Mouse (Mus musculus) hindbrain, postnatal 0 days (tissue): ENCODE measurements around the gene Olfr6. TPM values are rescaled to one million over a fixed set of nuclear protein-coding genes. Genes with fewer than 3 reads are reported as not detected.
"Not testable (repeated sequence)": the region's sequence is repeated elsewhere in the genome, so short reads cannot be mapped to it uniquely, and the experiment has no call there.

Experiments
- ATAC-seq: fragments of 200-750 bp; cut with Nextera tagmentation; 2 replicates; pipeline ENCODE4 v1.8.0; 2017; ENCODE audit warnings: mild to moderate bottlenecking, moderate TSS enrichment, moderate library complexity
- DNase-seq: peaks from one replicate; pipeline ENCODE4 v3.0.0-alpha.2; 2015; ENCODE audit warnings: low spot score
- H3K27ac ChIP-seq: fragments of 300-500 bp; sonication (generic); 2 replicates; pipeline ENCODE4 v1.5.1; 2014; ENCODE audit warnings: mild to moderate bottlenecking
- H3K27me3 ChIP-seq: fragments of 300-500 bp; sonication (generic); 2 replicates; pipeline ENCODE4 v1.6.1; 2014; ENCODE audit warnings: low read length, mixed read lengths; ENCODE audit not compliant: insufficient read depth
- H3K36me3 ChIP-seq: fragments of 300-500 bp; sonication (generic); 2 replicates; pipeline ENCODE4 v1.6.1; 2014; ENCODE audit warnings: low read length, mixed read lengths; ENCODE audit not compliant: insufficient read depth
- H3K4me1 ChIP-seq: fragments of 300-500 bp; sonication (generic); 2 replicates; pipeline ENCODE4 v1.6.1; 2014; ENCODE audit warnings: antibody characterized with exemption, low read length, mixed read lengths; ENCODE audit not compliant: insufficient read depth
- H3K4me2 ChIP-seq: fragments of 300-500 bp; sonication (generic); 2 replicates; pipeline ENCODE4 v1.6.1; 2014; ENCODE audit warnings: low read depth, mild to moderate bottlenecking, low read length, moderate library complexity, mixed read lengths
- H3K4me3 ChIP-seq: fragments of 300-500 bp; sonication (generic); 2 replicates; pipeline ENCODE4 v1.5.1; 2014; ENCODE audit warnings: low read length
- H3K9ac ChIP-seq: fragments of 300-500 bp; sonication (generic); replicated peaks from 2 replicates; pipeline ENCODE4 v1.6.1; 2014; ENCODE audit warnings: mild to moderate bottlenecking, low read length, moderate library complexity, mixed read lengths
- H3K9me3 ChIP-seq: fragments of 300-500 bp; sonication (generic); 2 replicates; pipeline ENCODE4 v1.6.1; 2016; ENCODE audit warnings: low read length, mixed read lengths
- CTCF ChIP-seq: IDR thresholded peaks from 2 replicates; pipeline ENCODE4 v1.5.1; 2016; ENCODE audit warnings: antibody characterized with exemption, control low read depth, low read depth
- WGBS: fragments of 180-500 bp; shearing (Covaris S2); extraction: QIAGEN DNeasy Blood & Tissue Kit; methylation state at CpG from one replicate; pipeline ENCODE4 v1.1.7; 2014; 5-methylcytosine and 5-hydroxymethylcytosine counted together
- polyA plus RNA-seq: library from polyadenylated mRNA; unstranded; fragments of >200 nt; fragmentation: Nextera tagmentation; extraction: Ambion mirVana; gene quantifications from 2 replicates; pipeline ENCODE4 v1.2.1, GENCODE M21; 2015
- total RNA-seq: library from RNA; depleted of rRNA; stranded (reverse); fragments of >200 nt; gene quantifications from 2 replicates; pipeline ENCODE4 v1.2.3, GENCODE M21; 2014; rRNA removed

Olfr6 gene
- total and polyA plus RNA-seq, 2 experiments from 2014 or later: not detected

DNA sequence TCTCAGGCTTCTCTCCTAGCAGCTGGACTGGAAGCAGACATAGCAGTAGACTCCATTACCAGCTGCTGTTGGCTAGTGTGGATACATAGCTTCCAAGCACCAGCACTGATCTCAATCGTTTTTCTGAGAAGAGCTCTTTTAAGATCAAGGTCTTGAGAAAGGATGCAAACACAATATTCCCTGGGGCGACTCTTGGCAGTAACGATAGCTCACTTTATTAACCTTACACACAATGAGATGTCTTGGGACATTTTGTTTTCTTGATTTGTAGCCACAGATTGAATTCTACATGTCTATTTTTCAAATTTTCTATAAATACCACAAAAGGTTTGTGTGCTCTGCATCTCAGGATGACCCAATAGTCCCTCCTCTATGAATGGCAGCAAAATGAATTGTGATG lies 15.5 kb downstream of the Olfr6 start, which contains the start of gene Olfr710:
TSS of gene Olfr710 (minus strand) at position 101 of the 400 bp plus-strand sequence.
- H3K4me1 ChIP-seq: no peaks in the 10 kb centered on the region
- no peak within 1 kb of the TSS for H3K9ac ChIP-seq
- no peaks in the 10 kb centered on the region for H3K27me3 ChIP-seq
- WGBS: 73% methylated on average over 3 of the region's 3 CpGs
- no peaks in the 10 kb centered on the region for H3K9me3 ChIP-seq
- no peak within 1 kb of the TSS for H3K27ac ChIP-seq
- DNase-seq: no peak
- ATAC-seq: no peak
- TF ChIP-seq CTCF: no peak
- no peaks in the 10 kb centered on the region for H3K36me3 ChIP-seq
- no peak within 1 kb of the TSS for H3K4me3 ChIP-seq
- H3K4me2 ChIP-seq: no peak within 1 kb of the TSS

DNA sequence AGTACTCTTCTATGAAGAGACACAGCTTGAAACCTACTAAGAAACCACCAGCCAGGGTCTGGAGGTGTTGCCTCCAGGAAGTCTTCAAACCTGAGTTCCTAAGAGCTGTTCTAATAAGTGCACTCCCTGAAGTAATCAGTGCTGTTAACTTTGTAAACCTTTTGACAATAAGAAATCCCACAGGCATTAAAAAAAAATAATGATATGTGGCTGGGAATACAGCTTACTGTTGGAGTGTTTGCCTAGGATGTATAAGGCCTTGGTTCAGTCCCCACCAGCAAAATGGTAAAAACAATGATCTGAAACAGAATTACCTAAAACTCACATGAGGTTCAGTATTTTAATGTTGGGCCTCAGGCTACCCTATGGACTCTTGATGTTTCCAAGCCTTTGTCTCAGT lies 31.6 kb downstream of the Olfr6 start, which contains the start of gene Olfr709-ps1:
TSS of gene Olfr709-ps1 (minus strand) at position 101 of the 400 bp plus-strand sequence.
- ATAC-seq: no peak
- no peak within 1 kb of the TSS for H3K4me2 ChIP-seq
- no peaks in the 10 kb centered on the region for H3K27me3 ChIP-seq
- no peak within 1 kb of the TSS for H3K9ac ChIP-seq
- no peak for TF ChIP-seq CTCF
- DNase-seq: no peak
- H3K4me3 ChIP-seq: no peak within 1 kb of the TSS
- no peaks in the 10 kb centered on the region for H3K9me3 ChIP-seq
- no peak within 1 kb of the TSS for H3K27ac ChIP-seq
- no peaks in the 10 kb centered on the region for H3K36me3 ChIP-seq
- no peaks in the 10 kb centered on the region for H3K4me1 ChIP-seq

DNA sequence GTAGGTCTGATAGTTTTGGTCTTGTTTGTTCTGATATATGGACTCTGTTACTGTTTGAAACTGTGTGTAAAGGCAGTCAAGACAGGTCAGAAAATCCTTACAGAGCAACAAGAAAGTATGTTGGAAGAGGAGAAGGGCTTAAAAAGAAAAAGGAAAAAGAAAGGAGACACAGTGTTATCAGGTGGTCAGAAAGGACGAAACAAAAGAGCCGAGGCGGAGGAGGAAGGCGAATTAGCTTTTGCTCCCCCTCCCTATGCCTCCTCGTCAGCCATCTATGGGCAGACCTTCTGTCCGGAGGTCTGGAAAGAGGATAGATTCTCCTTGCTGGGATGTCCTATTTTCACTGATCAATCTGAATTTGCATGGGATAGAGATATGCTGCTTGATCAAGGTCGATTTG lies 42.8 kb downstream of the Olfr6 start:
- ATAC-seq, H3K27ac ChIP-seq, H3K4me3 ChIP-seq, H3K36me3 ChIP-seq, H3K4me1 ChIP-seq, H3K4me2 ChIP-seq, H3K9me3 ChIP-seq, H3K9ac ChIP-seq, DNase-seq, H3K27me3 ChIP-seq: not testable (repeated sequence)
- WGBS: 85% methylated on average over 5 of the region's 7 CpGs

DNA sequence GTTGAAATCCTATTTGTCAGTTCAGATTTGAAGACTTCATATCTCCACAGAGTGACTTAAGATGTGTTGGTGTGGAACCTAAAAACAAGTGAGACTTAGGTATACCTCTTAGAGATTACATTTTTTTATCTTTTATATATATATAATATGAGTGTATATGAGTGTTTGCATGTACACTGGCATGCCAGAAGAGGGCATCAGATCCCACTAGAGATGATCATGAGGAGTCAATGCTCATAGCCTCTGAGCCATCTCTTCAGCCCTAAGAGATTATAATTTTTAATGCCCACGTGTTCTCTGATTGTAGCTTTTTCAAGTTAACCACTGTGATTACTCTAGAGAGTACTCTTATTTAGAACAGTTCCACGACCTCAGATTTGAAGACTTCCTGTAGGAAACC lies 56.1 kb downstream of the Olfr6 start, which contains the start of gene Olfr1532-ps1:
TSS of gene Olfr1532-ps1 (plus strand) at position 326 of the 400 bp plus-strand sequence.
- no peak for DNase-seq
- ATAC-seq: no peak
- Histone ChIP-seq H3K4me3 (no peak within 1 kb of the TSS), H3K4me1 (no peaks in the 10 kb centered on the region), H3K27me3 (no peaks in the 10 kb centered on the region), H3K36me3 (no peaks in the 10 kb centered on the region), H3K27ac (no peak within 1 kb of the TSS), H3K9ac (no peak within 1 kb of the TSS), H3K4me2 (no peak within 1 kb of the TSS), H3K9me3 (no peaks in the 10 kb centered on the region)
- TF ChIP-seq CTCF: no peak
- WGBS: 53% methylated on average over 2 of the region's 2 CpGs

Other genes starting within 250 kb of the Olfr6 start
- not detected in 2 replicates for gene Olfr695, start 247.5 kb downstream of the Olfr6 start, total RNA-seq
- gene Olfr695, start 247.5 kb downstream of the Olfr6 start, polyA plus RNA-seq: not detected in 2 replicates
- not detected in 2 replicates for gene Olfr697, start 221.5 kb downstream of the Olfr6 start, total RNA-seq
- not detected in 2 replicates for gene Olfr697, start 221.5 kb downstream of the Olfr6 start, polyA plus RNA-seq
- not detected in 2 replicates for gene Olfr698, start 208.5 kb downstream of the Olfr6 start, total RNA-seq
- gene Olfr698, start 208.5 kb downstream of the Olfr6 start, polyA plus RNA-seq: not detected in 2 replicates
- not detected in 2 replicates for gene Olfr699, start 170.7 kb downstream of the Olfr6 start, total RNA-seq
- gene Olfr699, start 170.7 kb downstream of the Olfr6 start, polyA plus RNA-seq: not detected in 2 replicates
- gene Olfr700, start 155.1 kb downstream of the Olfr6 start, total RNA-seq: not detected in 2 replicates
- gene Olfr700, start 155.1 kb downstream of the Olfr6 start, polyA plus RNA-seq: not detected in 2 replicates
- gene Olfr701, start 149.8 kb downstream of the Olfr6 start, total RNA-seq: not detected in 2 replicates
- gene Olfr701, start 149.8 kb downstream of the Olfr6 start, polyA plus RNA-seq: not detected in 2 replicates
- not detected in 2 replicates for gene Olfr702, start 130.0 kb downstream of the Olfr6 start, total RNA-seq
- not detected in 2 replicates for gene Olfr702, start 130.0 kb downstream of the Olfr6 start, polyA plus RNA-seq
- not detected in 2 replicates for gene Olfr703, start 120.6 kb downstream of the Olfr6 start, total RNA-seq
- gene Olfr703, start 120.6 kb downstream of the Olfr6 start, polyA plus RNA-seq: not detected in 2 replicates
- not detected in 2 replicates for gene Olfr704, start 100.8 kb downstream of the Olfr6 start, total RNA-seq
- not detected in 2 replicates for gene Olfr704, start 100.8 kb downstream of the Olfr6 start, polyA plus RNA-seq
- not detected in 2 replicates for gene Olfr705, start 87.0 kb downstream of the Olfr6 start, total RNA-seq
- gene Olfr705, start 87.0 kb downstream of the Olfr6 start, polyA plus RNA-seq: not detected in 2 replicates
- gene Olfr706, start 75.8 kb downstream of the Olfr6 start, total RNA-seq: not detected in 2 replicates
- gene Olfr706, start 75.8 kb downstream of the Olfr6 start, polyA plus RNA-seq: not detected in 2 replicates
- not detected in 2 replicates for gene Olfr707, start 62.7 kb downstream of the Olfr6 start, total RNA-seq
- not detected in 2 replicates for gene Olfr707, start 62.7 kb downstream of the Olfr6 start, polyA plus RNA-seq
- not detected in 2 replicates for gene Olfr1532-ps1, start 55.9 kb downstream of the Olfr6 start, total RNA-seq
- not detected in 2 replicates for gene Olfr1532-ps1, start 55.9 kb downstream of the Olfr6 start, polyA plus RNA-seq
- not detected in 2 replicates for gene Olfr709-ps1, start 31.7 kb downstream of the Olfr6 start, total RNA-seq
- not detected in 2 replicates for gene Olfr709-ps1, start 31.7 kb downstream of the Olfr6 start, polyA plus RNA-seq
- not detected in 2 replicates for gene Olfr710, start 15.6 kb downstream of the Olfr6 start, total RNA-seq
- not detected in 2 replicates for gene Olfr710, start 15.6 kb downstream of the Olfr6 start, polyA plus RNA-seq
- gene Olfr711, start 11.5 kb upstream of the Olfr6 start, total RNA-seq: not detected in 2 replicates
- gene Olfr711, start 11.5 kb upstream of the Olfr6 start, polyA plus RNA-seq: not detected in 2 replicates
- not detected in 2 replicates for gene Olfr2, start 42.1 kb upstream of the Olfr6 start, total RNA-seq
- gene Olfr2, start 42.1 kb upstream of the Olfr6 start, polyA plus RNA-seq: not detected in 2 replicates
- not detected in 2 replicates for gene Olfr713, start 67.2 kb upstream of the Olfr6 start, total RNA-seq
- not detected in 2 replicates for gene Olfr713, start 67.2 kb upstream of the Olfr6 start, polyA plus RNA-seq
- gene Olfr714, start 107.0 kb upstream of the Olfr6 start, total RNA-seq: not detected in 2 replicates
- gene Olfr714, start 107.0 kb upstream of the Olfr6 start, polyA plus RNA-seq: not detected in 2 replicates
- gene Olfr17, start 129.3 kb upstream of the Olfr6 start, total RNA-seq: not detected in 2 replicates
- not detected in 2 replicates for gene Olfr17, start 129.3 kb upstream of the Olfr6 start, polyA plus RNA-seq
- not detected in 2 replicates for gene Olfr715b, start 146.4 kb upstream of the Olfr6 start, total RNA-seq
- not detected in 2 replicates for gene Olfr715b, start 146.4 kb upstream of the Olfr6 start, polyA plus RNA-seq
- gene Olfr715, start 167.1 kb upstream of the Olfr6 start, total RNA-seq: not detected in 2 replicates
- gene Olfr715, start 167.1 kb upstream of the Olfr6 start, polyA plus RNA-seq: not detected in 2 replicates
- not detected in 2 replicates for gene Olfr716, start 174.4 kb upstream of the Olfr6 start, total RNA-seq
- gene Olfr716, start 174.4 kb upstream of the Olfr6 start, polyA plus RNA-seq: not detected in 2 replicates
- 0.10 TPM in 1 of 2 replicates, not detected in the other for gene Nlrp14, start 203.1 kb upstream of the Olfr6 start, total RNA-seq
- gene Nlrp14, start 203.1 kb upstream of the Olfr6 start, polyA plus RNA-seq: 0.06 TPM in 1 of 2 replicates, not detected in the other
- gene Rbmxl2, start 245.5 kb upstream of the Olfr6 start, total RNA-seq: not detected in 2 replicates
- gene Rbmxl2, start 245.5 kb upstream of the Olfr6 start, polyA plus RNA-seq: not detected in 2 replicates